Mouse (Mus musculus) testis, postnatal 14 days (tissue): ENCODE results near the gene Lmntd1.

Experiments used
- DNase-seq: peaks from one replicate; pipeline ENCODE4 v3.0.0; 2021; ENCODE audit warnings: low spot score

Lmntd1 gene

DNA sequence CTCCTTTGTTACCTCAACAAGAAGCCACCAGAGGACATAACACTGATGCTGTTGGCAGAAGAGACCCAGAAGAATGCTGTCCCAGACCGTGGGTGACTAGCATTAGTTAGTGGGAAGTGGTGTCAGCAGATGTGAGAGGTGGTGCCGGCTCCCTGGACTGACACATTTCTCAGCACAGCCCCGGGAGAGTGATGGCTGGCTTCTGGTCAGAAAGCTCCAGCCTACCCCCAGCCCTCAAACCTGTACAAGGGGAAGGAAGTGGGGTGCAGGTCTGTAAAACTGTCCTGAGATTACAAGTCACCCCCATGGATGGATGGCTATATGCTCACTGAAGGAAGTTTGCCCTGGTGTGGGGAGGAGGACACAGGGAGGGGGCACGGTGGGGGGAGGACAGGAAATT, 235.4 kb downstream of the Lmntd1 start:
- DNase-seq: no peak

DNA sequence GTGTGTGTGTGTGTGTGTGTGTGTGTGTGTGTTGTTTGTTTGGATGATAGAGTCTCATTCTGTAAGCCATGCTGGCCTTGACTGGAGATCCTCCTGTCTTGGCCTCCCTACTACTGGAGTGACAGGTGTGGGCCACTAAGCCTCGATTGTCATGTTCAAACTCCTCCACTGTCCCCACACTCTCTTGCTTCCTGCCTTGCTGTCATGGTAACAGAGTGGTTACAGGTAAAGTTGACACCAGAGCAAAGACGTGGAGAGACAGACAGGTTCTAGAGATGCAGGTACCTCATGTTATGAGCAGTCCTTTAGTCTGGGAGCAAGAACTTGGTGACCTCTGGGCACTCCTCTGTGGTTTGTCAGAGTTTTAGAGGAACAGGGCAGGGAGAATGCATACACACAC, 239.7 kb downstream of the Lmntd1 start:
- DNase-seq: no peak

DNA sequence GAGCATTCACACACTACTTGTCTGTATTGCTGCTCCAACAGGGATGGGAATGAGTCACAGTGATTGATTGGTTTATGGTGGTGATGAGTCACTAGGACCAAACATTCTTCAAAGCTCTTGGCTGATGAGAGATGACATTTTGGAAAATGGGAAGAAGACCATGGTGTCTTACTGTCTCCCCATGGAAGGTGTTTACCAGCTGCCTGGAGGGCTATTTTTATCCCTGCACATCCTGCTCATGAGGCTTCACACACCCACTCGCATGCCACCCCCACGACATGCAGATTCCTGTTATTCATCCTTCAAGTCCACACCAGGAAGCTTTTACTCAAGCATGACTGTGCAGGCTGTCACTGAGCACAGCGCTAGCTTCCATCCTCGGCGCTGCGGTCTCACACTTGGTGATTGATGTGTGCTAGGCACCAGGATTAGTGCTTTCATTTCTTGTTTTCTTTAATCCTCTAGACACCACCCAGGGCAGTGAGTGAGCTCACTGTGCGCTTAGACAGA, 240.4 kb downstream of the Lmntd1 start:
- DNase-seq: no peak

DNA sequence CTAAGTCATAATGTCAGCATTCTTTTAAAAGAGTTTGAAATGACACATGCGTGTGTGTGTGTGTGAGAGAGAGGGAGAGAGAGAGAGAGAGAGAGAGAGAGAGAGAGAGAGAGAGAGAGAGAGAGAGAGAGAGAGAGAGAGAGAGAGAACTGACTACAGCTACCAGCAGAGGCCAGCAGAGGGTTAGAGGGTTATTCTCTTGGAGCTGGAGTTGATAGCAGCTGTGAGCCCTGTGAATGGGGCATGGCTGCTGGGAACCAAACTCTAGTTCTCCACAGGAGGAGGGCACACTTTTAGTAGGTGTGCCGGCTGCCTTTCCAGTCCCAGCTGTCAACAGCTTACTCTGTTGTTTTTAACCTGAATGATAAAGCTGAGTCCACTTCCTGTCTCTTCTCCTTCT, 242.1 kb downstream of the Lmntd1 start:
- DNase-seq: no peak

DNA sequence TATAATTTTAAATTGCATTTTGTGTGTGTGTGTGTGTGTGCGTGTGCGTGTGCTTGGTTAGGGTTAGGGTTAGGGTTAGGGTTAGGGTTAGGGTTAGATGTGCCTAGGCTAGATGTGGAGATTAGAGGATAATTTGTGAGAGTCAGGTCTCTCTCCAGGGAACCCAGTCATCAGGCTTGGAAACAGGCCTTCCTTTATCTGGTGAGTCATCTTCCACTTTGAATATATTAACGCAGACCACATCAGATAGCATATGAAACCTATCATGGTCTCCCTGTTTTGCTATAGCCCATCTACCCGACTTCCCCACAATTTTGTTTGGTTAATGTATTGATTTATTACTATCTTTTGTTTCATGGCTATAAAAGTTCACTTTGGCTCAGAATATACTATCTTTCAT, 242.5 kb downstream of the Lmntd1 start:
- no peak for DNase-seq

DNA sequence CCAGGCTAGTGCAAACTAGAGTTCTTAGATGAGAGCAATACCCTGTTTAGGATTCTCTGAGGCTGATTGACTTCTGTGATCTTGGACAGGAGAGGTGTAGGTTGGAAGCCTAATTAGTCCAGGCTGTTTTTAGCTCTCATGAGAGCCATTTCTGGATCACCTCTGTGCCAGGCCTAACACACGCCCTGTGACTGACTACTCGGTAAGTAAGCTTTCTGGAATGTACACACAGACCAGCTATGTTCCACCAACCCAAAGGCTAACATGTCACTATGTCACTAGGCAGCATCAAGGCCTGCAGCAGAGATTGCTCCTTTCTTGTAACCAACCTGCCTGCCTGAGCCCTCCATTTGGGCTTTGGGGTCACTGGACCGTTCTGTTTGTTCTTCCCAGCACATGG, 243.8 kb downstream of the Lmntd1 start:
- no peak for DNase-seq

DNA sequence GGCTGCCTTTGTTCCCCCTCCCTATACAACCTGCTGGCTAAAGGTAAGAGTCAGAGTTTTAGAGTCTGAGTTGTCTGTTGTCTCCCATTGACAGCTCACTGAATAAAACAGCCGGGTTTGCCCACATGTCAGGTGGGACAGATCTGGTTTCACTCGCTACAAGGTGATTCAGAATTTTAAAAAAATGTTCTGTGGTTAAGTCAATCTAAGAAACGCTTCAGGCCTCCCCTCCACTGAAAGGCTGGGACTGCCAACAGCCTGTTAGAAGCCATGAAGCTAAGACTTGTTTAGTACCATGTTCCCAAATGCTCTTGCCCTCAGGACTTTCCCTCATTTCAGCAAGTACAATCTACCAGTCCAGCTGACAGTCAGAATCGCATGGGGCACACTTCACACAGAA, 244.8 kb downstream of the Lmntd1 start:
- no peak for DNase-seq

DNA sequence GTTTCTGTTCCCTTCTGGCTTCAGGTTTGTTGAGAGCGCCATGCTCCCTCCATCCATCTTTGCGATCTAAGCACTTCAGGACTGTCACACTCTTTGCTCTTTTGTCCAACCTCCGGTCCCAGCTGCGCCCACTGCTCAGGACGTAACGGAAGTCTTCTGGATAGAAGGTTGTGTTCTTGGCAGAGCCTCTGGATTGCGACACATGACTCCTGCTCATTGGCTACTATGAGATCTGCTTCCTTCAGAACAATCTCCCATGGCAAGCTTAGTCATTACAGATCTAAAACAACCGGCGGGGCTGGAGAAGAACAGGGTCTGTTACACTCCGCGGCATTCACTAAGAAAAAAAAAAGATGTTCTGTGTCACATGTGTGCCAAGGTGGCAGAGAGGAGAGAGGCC, 247.6 kb downstream of the Lmntd1 start:
- no peak for DNase-seq

DNA sequence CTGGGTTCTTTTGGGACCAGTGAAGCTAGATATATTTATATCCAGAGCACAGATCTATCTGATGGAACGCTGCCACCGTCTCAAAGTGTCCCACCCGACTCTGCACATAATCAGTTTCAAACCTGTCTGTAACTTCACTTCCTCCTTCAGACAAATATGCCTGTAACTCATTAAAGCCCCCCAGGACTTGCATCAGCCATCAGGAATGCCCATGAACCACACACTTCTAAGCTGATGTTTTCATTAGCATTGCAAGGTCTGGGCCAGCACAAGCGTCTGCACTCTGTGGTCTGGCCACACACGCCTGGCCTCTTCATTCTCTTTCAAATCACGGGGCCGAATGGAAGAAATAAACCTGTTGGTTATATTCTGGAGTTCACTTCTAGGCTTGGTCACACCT, 250.4 kb downstream of the Lmntd1 start:
- DNase-seq: no peak

DNA sequence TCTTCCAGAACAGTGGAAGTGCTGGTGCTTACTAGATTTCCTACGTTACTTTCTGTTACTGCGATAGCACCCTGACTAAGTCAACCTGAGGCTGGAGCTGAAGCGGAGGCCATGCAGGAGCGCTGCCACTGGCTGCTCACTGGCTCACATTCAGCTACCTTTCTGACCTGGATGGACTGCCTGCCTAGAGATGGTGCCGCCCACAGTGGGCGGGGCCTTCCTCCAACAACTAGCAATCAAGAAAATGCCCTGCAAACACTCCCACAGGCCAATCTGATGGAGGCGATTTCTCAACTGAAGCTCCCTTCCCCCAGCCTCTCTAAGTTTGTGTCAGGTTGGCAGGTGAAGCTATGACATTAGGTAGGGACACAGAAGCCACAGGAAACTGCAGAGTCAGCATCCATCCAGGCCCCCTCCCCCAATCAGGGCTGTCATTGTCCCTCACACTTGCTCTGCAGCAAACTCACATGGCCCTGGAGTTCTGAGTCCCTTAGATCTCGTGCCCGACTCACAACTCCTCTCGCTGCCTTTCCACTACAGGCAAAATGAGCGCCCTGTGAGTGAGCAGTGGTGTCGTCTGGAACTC, 252.9 kb downstream of the Lmntd1 start:
- no peak for DNase-seq

DNA sequence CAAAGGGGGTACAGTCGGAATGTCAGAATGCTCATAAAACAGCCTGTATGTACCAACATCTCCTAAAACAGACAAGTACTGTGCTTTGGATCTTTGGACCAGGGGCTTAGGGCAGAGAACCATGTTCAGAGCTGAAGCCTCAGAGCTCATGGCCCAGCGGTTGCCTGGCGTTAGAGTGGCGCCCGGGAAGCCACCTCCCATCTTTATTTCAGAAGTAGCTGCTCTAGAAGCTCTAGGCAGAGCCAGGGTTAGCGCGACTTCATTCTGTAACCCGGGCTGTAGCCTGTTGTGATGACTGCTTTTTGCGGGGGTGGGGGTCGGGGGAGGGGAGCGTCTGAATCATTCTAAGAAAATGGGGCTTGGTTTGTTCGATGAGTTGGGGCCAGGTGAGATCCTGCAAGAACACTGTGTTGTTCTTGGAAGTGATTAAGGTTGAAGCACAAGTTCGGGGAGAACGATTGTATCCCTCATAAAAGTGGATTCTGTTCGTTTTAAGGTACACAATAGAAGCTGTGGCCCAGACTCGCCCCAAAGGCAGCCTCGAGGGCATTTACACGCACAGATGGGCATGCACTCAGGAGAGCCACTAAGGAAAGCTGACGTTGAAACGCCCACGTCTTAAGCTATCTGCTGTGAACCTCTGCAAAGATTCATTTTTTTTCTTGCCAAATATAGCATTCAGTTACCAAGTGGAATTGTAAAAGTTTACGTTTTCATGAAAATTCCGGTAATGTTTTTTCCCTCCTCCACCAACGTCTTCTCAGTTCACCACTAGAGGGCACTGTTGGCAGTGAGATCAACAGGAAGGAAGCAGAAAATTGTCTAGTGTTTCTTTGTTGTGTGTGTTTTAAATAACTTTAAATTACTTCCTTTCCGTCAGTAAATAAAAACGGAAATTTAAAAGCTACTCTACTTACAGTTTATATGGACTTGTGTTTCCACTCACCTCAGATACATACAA, 254.4 kb downstream of the Lmntd1 start:
- DNase-seq: peak; percentile 41

DNA sequence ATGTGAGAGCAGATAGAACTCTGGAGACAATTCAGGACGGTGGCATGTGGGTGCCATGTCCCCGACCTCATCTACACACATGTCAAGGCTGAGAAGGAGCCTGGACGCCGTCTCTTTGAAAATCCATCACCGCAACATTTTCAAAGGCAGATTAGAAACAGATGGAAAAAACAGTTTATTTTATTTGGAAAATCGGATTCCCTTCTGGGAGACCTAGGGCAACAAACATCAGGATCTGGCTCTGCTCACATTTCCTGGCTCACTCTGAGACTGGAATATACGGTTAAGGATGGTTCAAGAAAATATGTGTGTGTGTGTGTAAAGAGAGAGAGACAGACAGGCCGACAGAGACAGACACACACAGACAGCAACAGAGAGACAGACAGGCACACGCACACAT, 256.1 kb downstream of the Lmntd1 start:
- no peak for DNase-seq

DNA sequence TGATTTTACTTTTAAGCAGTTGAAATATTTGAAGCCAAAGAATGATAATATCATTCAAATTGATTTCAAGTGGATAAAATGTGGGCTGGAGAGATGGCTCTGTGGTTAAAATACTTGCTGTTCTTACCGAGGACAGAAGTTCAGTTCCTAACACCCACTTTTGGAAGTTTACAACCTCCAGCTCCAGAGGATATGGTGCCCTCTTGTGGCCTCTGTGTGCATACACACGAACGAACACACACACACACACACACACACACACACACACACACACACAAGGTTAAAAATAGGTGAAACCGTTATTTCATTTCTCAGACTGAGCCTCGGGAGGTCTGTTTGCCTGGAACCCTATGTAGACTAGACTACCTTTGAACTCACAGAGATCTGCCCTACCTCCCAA, 260.3 kb downstream of the Lmntd1 start:
- no peak for DNase-seq

DNA sequence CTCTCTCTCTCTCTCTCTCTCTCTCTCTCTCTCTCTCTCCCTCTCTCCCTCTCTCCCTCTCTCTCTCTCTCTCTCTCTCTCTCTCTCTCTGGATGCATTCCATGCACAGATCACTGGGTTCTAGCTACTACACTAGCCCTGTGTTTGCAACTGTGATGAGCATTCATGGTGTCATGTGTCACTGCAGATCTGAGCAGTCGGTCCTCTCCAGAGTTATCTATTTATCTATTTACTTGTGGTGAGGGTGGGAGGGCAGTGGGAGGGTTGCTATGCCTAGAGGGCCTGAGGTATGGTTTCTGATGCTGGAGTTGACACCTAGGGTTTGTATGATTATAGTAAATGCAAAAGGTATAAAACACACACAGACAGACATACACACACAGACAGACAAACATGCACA, 261.4 kb downstream of the Lmntd1 start:
- no peak for DNase-seq

DNA sequence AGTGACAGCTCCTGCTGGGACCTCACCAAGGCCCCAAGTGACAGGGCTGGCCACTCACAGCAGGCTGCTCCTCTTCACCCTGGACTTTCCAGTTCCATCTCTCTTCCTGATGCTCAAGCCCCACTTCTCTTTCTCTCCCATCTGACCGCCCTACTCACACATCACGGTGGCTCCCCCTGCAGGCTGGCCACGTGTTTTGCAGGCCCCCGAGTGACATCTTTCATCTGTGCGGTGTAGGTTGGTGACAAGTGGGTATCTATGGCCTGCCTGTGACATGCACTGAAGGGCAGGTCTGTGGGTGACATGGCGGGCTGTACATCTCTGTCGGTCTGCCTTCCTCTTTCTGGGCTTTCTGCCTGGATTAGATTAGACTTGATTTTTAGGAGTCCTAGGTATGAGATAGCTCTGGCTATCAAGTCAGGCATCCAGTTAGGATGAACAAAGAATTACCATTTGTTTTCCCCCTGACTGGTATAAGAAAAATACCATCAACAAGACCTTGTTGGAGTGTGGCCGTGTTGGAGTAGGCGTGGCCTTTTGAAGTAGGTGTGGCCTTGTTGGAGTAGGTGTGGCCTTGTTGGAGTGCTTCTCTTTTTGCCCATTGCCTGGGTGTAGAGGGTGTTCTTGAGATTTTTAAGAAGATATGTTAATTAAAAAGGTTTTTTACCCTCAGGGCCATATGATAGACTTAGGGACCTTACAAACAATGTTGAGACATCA, 265.8 kb downstream of the Lmntd1 start:
- no peak for DNase-seq

DNA sequence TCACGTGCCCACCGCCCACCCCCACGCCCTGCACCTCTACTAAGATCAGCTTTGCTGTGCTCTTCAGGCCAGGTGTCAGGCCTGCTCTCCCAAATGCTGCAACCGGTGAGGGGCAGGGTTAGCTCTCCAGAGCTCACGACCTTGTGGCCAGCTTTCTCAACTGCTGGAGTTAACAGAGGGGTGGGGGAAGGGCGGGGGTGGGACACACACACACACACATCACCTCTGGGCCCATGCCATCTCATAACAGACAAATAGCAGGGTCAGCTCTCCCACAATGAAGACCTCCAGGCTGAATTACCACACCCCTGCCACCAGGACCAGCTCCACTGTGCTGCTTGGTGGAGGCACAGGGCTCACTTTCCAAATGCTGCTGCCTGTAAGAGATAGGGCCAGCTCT, 266.5 kb downstream of the Lmntd1 start:
- no peak for DNase-seq

DNA sequence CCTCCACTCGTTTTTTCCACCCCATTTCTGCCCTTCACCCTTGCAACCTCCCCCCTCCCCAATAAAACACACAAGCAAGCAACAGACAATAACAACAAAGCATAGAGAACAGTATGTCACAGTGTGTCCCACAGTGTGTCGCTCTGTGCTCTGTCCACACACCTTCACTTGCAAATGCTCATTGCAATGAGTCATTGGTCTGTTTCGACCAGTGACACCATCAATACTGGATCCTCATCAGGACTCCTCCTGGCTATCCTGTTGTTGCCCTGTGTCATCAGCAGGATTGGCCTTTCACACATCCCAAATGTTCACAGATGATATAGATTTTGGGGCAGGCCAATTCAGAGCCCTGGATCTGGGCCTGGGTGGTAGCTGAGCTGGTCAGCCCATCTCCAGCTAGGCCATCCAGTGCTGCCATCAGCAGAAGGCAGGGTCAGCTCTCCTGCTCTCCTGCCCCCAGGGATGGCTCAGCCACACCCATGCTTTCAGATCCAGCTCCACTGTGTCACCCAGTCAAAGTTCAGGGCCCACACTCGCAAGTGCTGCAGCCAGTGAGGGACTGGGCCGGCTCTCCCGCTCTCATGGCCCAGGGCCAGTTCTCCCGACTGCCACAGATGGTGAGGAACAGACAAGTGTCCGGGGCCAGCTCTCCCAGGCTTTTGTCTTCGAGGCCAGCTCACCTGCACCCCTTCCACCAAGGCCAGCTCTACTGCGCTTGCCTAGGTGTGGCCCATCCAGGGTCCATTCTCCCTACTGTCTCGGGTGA, 267.1 kb downstream of the Lmntd1 start:
- no peak for DNase-seq

DNA sequence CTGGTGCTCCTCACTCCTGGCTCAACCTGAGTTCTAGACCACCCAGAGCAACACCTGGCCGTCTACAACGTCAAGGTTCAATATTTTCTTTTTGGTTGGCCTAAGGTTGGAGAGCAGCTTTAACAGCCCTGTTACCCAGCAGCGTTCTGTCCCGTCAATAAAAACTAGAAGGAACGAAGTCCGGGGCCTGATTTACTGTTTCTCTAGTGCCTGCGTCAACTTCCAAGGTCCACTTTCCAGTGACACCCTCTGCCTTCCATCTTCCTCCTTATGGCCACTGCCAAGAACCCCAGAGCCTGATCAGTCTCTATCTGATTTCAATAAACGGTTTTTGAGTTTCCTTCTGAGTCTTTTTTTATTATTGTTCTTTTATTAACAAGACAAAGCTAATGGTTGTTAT, 267.8 kb downstream of the Lmntd1 start:
- DNase-seq: no peak

DNA sequence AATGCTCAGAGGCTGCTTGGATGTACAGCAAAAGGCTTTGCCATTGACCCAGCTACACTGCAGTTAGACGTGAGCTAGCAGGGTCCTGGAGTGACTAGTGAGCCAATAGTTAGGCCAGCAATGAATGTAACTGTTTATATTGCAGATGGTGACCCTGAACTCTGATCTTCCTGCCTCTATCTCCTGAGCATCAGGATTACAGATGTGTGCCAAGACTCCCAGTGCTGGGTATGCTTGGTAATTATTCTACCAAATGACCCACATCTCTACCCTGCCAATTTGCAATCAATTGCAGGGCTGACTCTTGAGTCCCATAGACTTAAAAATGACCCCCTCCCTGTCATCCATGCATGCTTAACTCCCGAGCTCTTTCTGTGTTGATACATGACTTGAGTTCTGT, 269.4 kb downstream of the Lmntd1 start:
- no peak for DNase-seq

DNA sequence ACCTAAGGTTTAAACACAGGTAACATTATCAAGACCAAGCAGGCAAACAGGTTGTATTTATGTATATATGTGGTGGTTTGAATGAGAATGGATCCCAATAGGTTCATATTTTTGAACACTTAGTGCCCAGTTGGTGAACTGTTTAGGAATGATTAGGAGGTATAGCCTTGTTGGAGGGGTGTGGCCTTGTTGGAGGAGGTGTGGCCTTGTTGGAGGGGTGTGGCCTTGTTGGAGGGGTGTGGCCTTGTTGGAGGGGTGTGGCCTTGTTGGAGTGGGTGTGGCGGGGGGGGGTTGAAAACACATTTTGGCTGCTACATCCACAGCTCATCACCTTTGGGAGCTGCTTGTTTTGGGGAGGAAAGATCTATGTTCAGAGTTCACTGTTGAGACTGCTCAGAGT, 270.7 kb downstream of the Lmntd1 start:
- no peak for DNase-seq

DNA sequence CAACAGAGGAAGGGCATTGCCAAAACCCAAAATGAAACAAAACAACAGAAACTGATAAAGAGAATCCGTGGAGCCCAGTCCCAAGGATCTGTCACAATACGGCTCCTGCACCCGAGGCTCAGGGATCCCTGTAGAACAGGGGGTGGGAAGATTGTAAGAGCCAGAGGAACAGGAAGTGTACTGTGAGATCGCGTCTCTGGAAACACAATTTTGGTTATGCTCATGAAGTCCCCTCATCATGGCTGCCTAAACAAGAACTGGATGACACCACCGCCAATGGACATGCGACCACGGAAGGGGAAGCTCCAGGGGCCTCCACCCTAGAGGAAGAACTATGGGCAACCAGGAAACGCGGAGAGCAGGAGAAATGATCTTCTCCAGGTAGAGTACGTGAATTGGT, 271.3 kb downstream of the Lmntd1 start:
- no peak for DNase-seq
